Mouse (Mus musculus): Measurements from ENCODE around the gene Pglyrp1.

- peak; percentile 73 for TF ChIP-seq CTCF (IDR thresholded peaks at IDR 0.05; ENCODE audit: insufficient read depth, low read depth, low read length)
- no peak for TF ChIP-seq POLR2A (IDR thresholded peaks at IDR 0.05; ENCODE audit: insufficient read depth, low read depth, low read length)
These were observed 2.1 kb downstream of the Pglyrp1 start for GRCm38 (mm10) chr7:18873253-18873652.

All from olfactory bulb, adult 2 months (tissue).